Mouse (Mus musculus): ENCODE measurements at regions not wholly inside any gene's neighbourhood (a gene's known extent, or its start where the extent isn't known, plus 50 kb on each side); places are given as distances from the start of the nearest gene placed in this dataset.
A peak's percentile ranks its signal among the peaks of the same experiment; 100 is the strongest.

- no peak for DNase-seq
These were observed 2631.2 kb upstream of the 5930422O12Rik start for GRCm38 (mm10) chr8:30797341-30797740.

- no peak for DNase-seq
These were observed 2611.5 kb upstream of the 5930422O12Rik start for GRCm38 (mm10) chr8:30817028-30817427.

GRCm38 (mm10) chr8:30822835-30823587 is 2605.5 kb upstream of the 5930422O12Rik start:
- DNase-seq: no peak

GRCm38 (mm10) chr8:30823588-30823938 is 2604.9 kb upstream of the 5930422O12Rik start:
- DNase-seq: no peak

- no peak for DNase-seq
These were observed 2602.5 kb upstream of the 5930422O12Rik start for GRCm38 (mm10) chr8:30826021-30826420.

- DNase-seq: no peak
These were observed 2590.5 kb upstream of the 5930422O12Rik start for GRCm38 (mm10) chr8:30838056-30838455.

GRCm38 (mm10) chr8:30840064-30840463 is 2588.4 kb upstream of the 5930422O12Rik start:
- peak in 1 of 2 experiments; percentile 5 for DNase-seq

- no peak for DNase-seq
These were observed 2565.5 kb upstream of the 5930422O12Rik start for GRCm38 (mm10) chr8:30863017-30863416.

GRCm38 (mm10) chr8:30906044-30906695 is 2522.3 kb upstream of the 5930422O12Rik start:
- DNase-seq: no peak

- no peak for DNase-seq
These were observed 2514.8 kb upstream of the 5930422O12Rik start for GRCm38 (mm10) chr8:30913664-30914063.

- no peak for DNase-seq
These were observed 2513.4 kb upstream of the 5930422O12Rik start for GRCm38 (mm10) chr8:30915127-30915526.

GRCm38 (mm10) chr8:30915601-30916171 is 2512.8 kb upstream of the 5930422O12Rik start:
- DNase-seq: no peak

GRCm38 (mm10) chr8:30916184-30916751 is 2512.2 kb upstream of the 5930422O12Rik start:
- DNase-seq: no peak

GRCm38 (mm10) chr8:30921451-30921850 is 2507.1 kb upstream of the 5930422O12Rik start:
- DNase-seq: no peak

- DNase-seq: no peak
These were observed 2505.0 kb upstream of the 5930422O12Rik start for GRCm38 (mm10) chr8:30923301-30924159.

GRCm38 (mm10) chr8:30924160-30924534 is 2504.4 kb upstream of the 5930422O12Rik start:
- DNase-seq: no peak

- no peak for DNase-seq
These were observed 2503.9 kb upstream of the 5930422O12Rik start for GRCm38 (mm10) chr8:30924656-30925055.

GRCm38 (mm10) chr8:30937449-30938075 is 2490.9 kb upstream of the 5930422O12Rik start:
- DNase-seq: no peak

GRCm38 (mm10) chr8:30940901-30941300 is 2487.6 kb upstream of the 5930422O12Rik start:
- no peak for DNase-seq

- no peak for DNase-seq
These were observed 2486.9 kb upstream of the 5930422O12Rik start for GRCm38 (mm10) chr8:30941511-30942175.

Measured in B cell, adult 2 months (primary cell).